Mouse (Mus musculus) cerebellum, adult 11-12 months (tissue): ENCODE data around the gene Ldoc1.
A peak's percentile ranks its signal among the peaks of the same experiment; 100 is the strongest.

Source experiments
- DNase-seq: peaks from one replicate; pipeline ENCODE4 v3.0.0; 2022

Gene Ldoc1

DNA sequence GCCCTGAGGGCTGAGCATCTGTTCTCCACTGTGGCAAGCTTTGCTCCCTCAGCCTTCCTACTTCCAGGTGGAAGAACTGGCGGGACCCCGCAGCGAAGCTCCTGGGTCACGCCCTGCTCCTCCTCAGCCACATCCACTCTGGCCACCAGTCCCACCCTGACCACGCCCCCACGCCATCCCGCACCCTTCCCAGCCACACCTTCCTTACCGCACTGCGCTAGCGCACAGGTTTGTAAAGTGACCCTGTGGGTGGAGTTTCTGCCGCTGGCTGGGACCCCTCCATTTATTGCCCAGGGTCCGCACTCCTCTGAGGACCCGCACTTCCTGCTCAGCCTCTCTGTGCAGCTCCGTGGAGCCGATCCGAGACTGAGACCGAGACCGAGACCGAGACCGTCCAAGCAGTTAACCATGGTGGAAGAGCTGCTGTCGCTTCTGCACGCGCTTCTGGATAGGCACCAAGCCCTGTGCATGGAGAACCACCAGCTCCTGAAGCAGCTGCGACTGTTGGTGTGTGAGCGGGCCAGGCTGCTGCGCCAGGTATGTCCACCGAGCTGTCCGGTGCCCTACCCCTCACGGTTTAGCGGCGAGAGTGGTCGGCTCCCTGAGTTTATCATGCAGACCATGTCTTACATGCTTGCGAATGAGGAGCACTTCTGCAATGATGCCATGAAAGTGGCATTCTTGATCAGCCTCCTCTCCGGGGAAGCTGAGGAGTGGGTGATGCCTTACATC is at the start of gene Ldoc1:
TSS of gene Ldoc1 (plus strand) at position 196 of the 732 bp plus-strand sequence.
- DNase-seq = peak; percentile 76

DNA sequence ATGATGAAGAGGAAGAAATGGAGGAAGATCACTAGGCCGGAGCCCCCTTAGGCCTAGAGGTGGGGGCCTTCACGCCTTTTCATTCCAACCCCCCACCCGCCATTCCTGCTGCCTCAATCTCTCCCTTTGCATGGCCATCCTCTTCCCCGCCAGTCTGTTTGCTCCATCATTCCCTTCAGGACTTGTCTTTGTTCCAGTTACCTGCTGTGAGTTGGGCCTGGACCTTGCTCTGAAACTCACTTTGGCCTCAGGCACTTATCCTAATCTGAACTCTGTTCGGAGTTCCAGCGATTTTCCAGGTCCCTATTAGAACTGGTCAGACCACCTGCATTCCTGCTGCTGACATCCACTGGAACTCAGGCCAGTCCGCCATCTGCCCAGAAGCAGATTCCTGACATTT is 834 bp downstream of the Ldoc1 start:
- DNase-seq = peak; percentile 56

DNA sequence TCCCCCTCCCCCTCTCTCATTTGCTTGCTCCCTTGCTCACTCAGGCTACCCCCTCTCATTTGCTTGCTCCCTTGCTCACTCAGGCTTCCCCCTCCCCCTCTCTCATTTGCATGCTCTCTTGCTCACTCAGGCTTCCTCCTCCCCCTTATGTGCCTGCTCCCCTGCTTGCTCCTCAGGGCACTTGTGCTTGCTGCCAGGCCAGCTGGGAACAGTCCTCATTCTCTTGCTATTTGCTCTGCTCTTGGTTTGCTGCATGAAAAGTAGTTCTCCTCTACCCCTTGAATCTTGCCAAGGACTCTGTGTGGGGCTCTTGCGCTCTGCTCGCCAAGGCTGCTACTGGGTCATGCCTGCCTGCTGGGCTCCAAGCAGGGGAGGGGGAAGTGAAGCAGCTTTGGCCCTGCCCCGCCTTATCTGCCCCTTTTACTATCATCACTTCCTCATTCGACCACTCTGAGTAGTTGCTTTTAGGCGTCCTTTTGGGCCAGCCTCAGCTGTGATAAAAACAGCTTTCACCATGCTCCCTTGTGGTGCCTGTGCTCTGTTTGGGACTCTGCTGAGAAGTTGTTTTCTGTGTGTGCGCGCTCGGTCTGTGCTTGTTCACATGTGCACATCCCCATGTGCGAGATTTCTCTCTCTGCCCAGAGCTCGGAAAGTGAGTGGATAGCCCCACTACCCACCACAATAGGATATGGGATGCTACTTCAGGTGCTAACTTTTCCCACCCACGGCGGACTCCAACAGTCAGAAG is 13.2 kb downstream of the Ldoc1 start:
- peak; percentile 85 for DNase-seq

DNA sequence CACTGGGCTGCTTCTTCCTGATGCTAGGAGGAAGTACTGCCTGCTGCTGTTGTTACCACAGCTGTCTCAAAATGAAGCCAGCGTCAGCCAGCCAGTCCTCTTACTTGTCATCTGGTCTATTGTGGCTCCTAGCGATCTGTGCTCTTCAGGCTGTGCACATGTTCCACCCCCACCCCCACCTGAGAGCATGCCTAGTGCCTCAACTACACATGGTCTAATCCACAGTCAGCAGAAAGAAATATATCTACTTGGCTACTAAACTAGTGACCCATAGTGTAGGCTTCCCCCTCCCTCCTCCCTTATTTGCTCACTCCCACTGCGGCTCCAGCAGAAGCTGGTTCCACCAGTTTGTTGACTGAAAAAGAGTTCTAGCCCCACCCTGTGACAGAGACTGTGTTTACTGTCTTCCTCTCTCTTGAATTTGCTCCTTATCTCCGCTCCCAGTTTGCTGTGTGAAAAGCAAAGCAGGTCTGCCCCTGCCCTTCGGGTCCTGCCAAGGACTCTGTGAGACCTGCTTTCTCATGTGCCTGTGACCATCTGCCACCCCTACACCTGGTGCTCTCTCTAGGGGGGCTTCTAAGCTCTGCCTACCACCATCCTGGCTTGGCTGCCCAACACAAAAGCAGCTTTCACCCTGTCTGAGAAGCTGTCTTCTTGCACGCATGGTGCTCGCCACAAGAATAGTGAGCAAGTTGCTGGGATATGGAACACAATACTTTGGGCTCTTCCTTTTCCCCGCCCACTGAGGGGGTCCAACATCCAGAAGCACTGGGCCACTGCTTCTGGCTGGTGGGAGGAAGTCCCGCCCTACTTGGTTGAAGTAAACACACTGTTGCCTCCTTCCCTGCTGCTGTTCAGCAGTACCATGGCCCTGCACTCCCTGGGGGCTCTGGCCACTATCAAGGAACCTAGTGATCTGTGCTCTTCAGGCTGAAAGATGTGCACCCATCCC is 14.0 kb downstream of the Ldoc1 start:
- peak; percentile 80 for DNase-seq

DNA sequence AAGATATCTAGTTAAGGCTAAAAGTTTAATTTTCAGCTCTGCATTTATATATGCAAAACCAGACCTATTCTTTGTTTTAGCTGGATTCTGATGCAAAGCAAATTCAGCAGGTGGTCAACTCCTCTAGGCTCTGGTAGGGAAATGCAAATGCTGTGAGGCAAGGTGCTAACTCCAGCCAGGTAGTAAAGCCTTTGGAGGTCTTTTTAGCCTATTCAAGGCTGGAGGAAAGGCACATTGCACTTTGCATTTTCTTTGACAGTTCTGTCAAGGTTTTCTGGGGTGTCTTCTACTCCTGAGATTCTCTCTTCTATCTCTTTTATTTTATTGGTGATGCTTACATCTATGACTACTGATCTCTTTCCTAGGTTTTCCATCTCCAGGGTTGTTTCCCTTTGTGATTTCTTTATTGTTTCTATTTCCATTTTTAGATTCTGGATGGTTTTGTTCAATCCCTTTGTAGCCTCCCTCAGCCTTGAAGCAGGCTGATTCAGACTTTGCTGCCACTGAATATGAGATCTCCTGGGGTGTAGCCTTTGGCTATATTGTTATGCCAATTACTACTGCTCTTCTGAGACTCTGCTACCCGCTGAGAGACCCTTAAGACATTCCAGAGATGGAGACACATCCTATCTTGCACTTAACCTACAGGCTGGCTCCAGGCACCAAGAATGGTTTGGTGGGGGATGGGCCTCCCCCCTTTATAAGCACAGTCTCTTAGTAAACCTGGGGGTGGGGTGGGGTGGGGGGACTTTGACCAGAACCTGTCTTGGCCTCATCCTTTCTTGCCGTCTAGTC is 18.4 kb downstream of the Ldoc1 start:
- DNase-seq = no peak
